Mouse (Mus musculus): ENCODE measurements around the gene Igfbp7. TPM values are rescaled to one million over a fixed set of nuclear protein-coding genes. Genes with fewer than 3 reads are reported as not detected.

The Igfbp7 gene
- total and polyA plus RNA-seq, 3 experiments = 0.07 TPM; not detected in 2

DNA sequence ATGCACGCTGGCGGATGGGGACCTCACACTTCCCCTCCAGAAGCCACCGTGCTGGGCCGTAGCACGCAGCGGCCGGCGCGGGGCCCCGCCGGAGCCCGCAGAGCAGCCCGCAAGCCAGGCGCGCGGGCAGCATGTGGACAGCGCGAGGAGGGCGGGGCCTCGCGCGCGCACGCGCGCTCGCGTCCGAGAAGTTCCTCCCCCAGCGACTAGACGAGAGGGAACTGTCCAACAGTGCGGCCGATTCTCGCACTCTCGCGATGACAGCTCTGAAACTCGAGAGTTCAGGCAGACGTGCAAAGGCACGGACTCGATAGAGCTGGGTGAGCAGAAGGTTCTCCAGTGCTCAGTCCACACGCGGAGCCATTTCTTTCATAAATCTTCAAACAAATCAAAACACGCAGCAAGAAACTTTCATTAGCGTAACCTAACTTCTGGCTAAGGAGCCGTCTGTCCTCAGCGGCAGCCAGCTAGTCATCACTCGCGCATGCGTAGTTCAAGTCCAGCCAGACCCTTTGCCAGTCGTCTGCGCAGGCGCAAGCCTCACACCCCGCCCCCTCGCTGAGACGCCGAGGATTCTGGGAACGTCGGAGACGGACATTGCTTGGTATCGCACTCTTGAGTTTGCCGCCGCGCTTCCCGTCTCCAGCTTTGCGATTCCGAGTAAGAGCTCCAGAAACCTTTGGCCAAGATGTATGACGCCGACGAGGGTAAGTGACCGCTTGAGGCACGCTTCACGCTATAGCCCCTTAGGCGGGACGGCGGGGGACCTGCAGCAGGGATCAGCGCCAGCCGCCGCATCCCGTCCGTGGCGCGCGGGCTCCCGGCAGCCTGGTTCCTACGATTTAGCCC lies 97.7 kb downstream of the Igfbp7 start, which contains the start of the genes Noa1 and Polr2b (continued):
- TF ChIP-seq HCFC1 (IDR thresholded peaks at IDR 0.05; ENCODE audit: low read depth, low read length) (peak; percentile 88), E2F4 (IDR thresholded peaks at IDR 0.05; ENCODE audit: borderline replicate concordance, low read depth, low read length) (peak; percentile 80; the same call in 1 of the 2 replicates), EP300 (IDR thresholded peaks at IDR 0.05; ENCODE audit: low read depth in 1 of 2, low read length in 2 of 2) (0 out of 4 replicates have a peak, but pooled peaks of 1 of the 2 experiments have one; percentile 29), USF2 (IDR thresholded peaks at IDR 0.05; ENCODE audit: borderline replicate concordance in 1 of 2, insufficient read depth in 1 of 2, low read depth in 1 of 2, low read length in 2 of 2) (no peak), POLR2AphosphoS5 (IDR thresholded peaks at IDR 0.05; ENCODE audit: borderline replicate concordance, low read depth, low read length) (no peak), USF1 (IDR thresholded peaks at IDR 0.05; ENCODE audit: low read depth, low read length) (peak; percentile 28; the same call in 1 of the 2 replicates), MYB (IDR thresholded peaks at IDR 0.05; ENCODE audit: low read depth, low read length) (no peak), NRF1 (IDR thresholded peaks at IDR 0.05; ENCODE audit: insufficient read depth, low read depth, low read length, poor library complexity, severe bottlenecking) (peak; percentile 82), BHLHE40 (IDR thresholded peaks at IDR 0.05; ENCODE audit: borderline replicate concordance, low read depth, low read length) (no peak), POLR2A (IDR thresholded peaks at IDR 0.05; ENCODE audit: control insufficient read depth in 1 of 2, insufficient read depth in 1 of 2, low read depth in 1 of 2, low read length in 2 of 2, poor library complexity in 1 of 2) (peak; percentile 99 to 100)

DNA sequence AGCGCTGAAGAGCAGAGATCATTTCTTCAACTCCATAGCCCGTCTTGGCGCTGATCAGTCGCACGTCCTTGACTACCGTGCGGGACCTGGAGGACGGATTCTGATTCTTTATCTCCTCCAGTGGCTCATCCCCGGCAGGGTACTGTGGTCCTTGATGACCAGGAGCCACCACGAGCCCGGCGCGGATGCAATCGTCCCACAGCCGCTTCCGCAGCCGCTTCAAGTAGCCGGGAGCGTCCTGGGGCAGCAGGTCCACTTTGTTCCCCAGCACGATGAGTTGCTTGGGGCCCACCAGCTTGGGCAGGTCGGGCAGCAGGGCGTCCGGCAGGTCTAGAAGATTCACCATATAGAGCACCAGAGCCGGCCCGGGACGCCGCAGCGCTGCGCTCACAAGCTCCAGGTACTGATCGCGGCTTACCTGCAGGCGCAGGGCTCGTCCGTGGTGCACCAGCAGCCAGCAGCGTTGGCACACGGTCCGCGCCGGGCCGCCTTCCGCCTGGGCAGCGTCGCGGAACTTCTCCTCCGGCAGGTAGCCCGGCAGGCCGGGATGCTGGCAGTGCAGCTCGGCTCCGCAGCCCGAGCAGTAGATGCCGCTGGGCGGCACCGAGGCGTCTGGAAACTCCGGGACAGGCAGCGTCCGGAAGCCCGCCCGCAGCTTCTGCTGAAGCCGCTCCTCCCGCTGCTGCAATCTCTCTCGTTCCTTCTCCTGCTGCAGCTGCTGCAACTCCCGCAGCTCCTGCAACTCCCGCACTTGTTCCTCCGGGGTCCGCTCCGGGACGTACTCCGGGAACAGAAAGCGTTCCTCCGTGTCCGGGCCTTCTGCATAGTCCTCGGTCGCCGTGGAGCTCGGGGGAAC lies 98.6 kb downstream of the Igfbp7 start:
- peaks cover 16 to 26% of the 10 kb centered on the region in 2 experiments for H3K36me3 ChIP-seq (ENCODE audit: control insufficient read depth in 1 of 2, insufficient read depth in 2 of 2, low read length in 2 of 2)
- peak overlapping the region; percentile 70 to 84 for H3K4me3 ChIP-seq (ENCODE audit: control insufficient read depth in 1 of 2, insufficient read depth in 1 of 2, low read depth in 2 of 2, low read length in 2 of 2)

More for the DNA sequence above, 98.6 kb downstream of the Igfbp7 start:
- peak overlapping the region; percentile 85 for H3K9ac ChIP-seq (ENCODE audit: control insufficient read depth, low read depth, low read length, poor library complexity, severe bottlenecking)
- H3K27ac ChIP-seq (ENCODE audit: control insufficient read depth, low read depth, low read length) = peak overlapping the region; percentile 25
- no peaks in the 10 kb centered on the region for H3K9me3 ChIP-seq (replicated peaks; ENCODE audit: insufficient read depth, low read length)
- H3K4me1 ChIP-seq (ENCODE audit: control insufficient read depth in 1 of 2, insufficient read depth in 2 of 2, low read length in 2 of 2) = peaks cover 5 to 8% of the 10 kb centered on the region in 2 experiments
- peaks cover 58% of the 10 kb centered on the region for H3K79me2 ChIP-seq (ENCODE audit: control insufficient read depth, insufficient read depth, low read length, poor library complexity)
- no peaks in the 10 kb centered on the region for H3K27me3 ChIP-seq (ENCODE audit: control insufficient read depth in 1 of 2, insufficient read depth in 2 of 2, low read length in 2 of 2)
- DNase-seq (ENCODE audit: low read depth, low spot score) = peak; percentile 71
- TF ChIP-seq CTCF (IDR thresholded peaks at IDR 0.05 in 2 of 3, conservative IDR thresholded peaks at IDR 0.05 in 1 of 3; ENCODE audit: control insufficient read depth in 1 of 3, insufficient read depth in 1 of 3, low read depth in 2 of 3, low read length in 3 of 3, poor library complexity in 1 of 3, severe bottlenecking in 1 of 3) (0 out of 6 replicates have a peak, but pooled peaks of 1 of the 3 experiments have one; percentile 1), UBTF (IDR thresholded peaks at IDR 0.05; ENCODE audit: borderline replicate concordance, insufficient read depth, low read depth, low read length) (peak; percentile 95; the same call in 1 of the 2 replicates), NELFE (IDR thresholded peaks at IDR 0.05; ENCODE audit: low read depth, low read length) (no peak)

Data from MEL (cell line).